In the genomic region with DNA sequence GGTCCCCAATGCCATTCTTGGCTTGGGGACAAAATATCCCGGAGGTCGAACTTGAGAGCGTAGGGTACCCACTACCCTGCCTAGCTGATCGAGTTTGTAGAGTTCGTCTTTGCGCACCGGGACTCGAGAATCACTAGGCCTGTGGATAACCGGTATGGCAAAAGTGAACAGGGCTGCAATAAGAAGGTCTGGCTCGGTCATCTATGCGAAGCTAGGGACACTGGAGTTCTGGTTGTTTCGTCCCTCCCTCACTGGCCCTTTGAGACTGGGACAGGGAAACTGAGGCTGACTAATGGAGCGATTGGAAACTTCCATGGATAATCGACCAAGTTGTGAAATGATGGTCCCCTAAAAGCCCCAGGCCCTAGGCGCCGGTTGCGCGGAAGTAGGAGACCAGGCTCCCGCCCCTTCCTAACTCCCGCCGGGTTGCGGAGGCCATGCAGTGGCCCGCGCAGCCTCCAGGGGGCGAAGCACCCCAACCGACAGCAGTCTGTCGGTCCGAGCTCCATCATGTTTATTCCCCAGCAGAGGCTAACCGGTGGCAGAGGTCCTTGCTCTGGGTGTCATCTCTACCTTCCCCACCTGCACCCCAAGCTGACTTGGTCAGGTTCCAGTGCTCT, we compare ENCODE assay signal across 8 mouse cellular contexts. TPM values are rescaled to one million over a fixed set of nuclear protein-coding genes. Genes with fewer than 3 reads are reported as not detected.
DNase-seq lines count a peak whose midpoint lies in the region; ATAC-seq and TF ChIP-seq lines count a peak whose summit lies in the region.

No protein-coding gene starts in this region.

- peaks cover 41% of the 10 kb centered on the region for H3K4me1 ChIP-seq in forebrain, embryonic 13.5 days

- peaks cover 2% of the 10 kb centered on the region for H3K36me3 ChIP-seq in forebrain, embryonic 13.5 days (ENCODE audit: poor library complexity, severe bottlenecking)

- no peaks in the 10 kb centered on the region for H3K9me3 ChIP-seq in forebrain, embryonic 13.5 days (replicated peaks)

- TF ChIP-seq CTCF in layer of hippocampus, adult 2 months (conservative IDR thresholded peaks at IDR 0.05): peak; percentile 81

- DNase-seq in MN1 (ENCODE audit: low spot score): peak; percentile 89
- DNase-seq in cerebellum, adult 11-12 months: peak; percentile 81
- DNase-seq in heart, postnatal 25 days (ENCODE audit: low spot score): peak; percentile 77
- DNase-seq in layer of hippocampus, adult 2 months (ENCODE audit: low spot score in 2 of 2): peak in 1 of 2 experiments; percentile 70
- peak; percentile 91 for DNase-seq in lung, postnatal 36 days
- peak; percentile 85 for DNase-seq in retina, embryonic 14.5 days (ENCODE audit: low spot score)
- peak; percentile 70 for DNase-seq in urinary bladder, adult 2 months (ENCODE audit: low spot score)

- H3K27ac ChIP-seq in forebrain, embryonic 13.5 days: peak overlapping the region; percentile 87
- H3K27ac ChIP-seq in layer of hippocampus, adult 2 months: peak overlapping the region; percentile 94

- no peaks in the 10 kb centered on the region for H3K27me3 ChIP-seq in forebrain, embryonic 13.5 days

- peak; percentile 23; the same call in 1 of the 2 replicates for ATAC-seq in forebrain, embryonic 13.5 days

- WGBS in forebrain, embryonic 13.5 days: under 1% methylated on average over 29 of the region's 29 CpGs

- H3K4me3 ChIP-seq in forebrain, embryonic 13.5 days: peak overlapping the region; percentile 74
- peak overlapping the region; percentile 59 for H3K4me3 ChIP-seq in layer of hippocampus, adult 2 months

- H3K4me2 ChIP-seq in forebrain, embryonic 13.5 days: peak overlapping the region; percentile 87

- intact Hi-C loops in heart, postnatal 25 days (cut with DNase I): no loop called here

- peak overlapping the region; percentile 82 for H3K9ac ChIP-seq in forebrain, embryonic 13.5 days

RNA-seq across cellular contexts. Expression of gene Klf16, which starts 1.1 kb away (rescaled TPM):
- polyA plus RNA-seq in forebrain, embryonic 13.5 days (2015; fragmentation: Nextera tagmentation; extraction: Ambion mirVana): 6.6 and 7.5 TPM in 2 replicates
- total RNA-seq in heart, postnatal 25 days (2021): 1 to 10 TPM; 3.0 to 4.5 TPM
- total RNA-seq in layer of hippocampus, adult 2 months (2021): 10 to 100 TPM; 50.8 to 56.8 TPM
- polyA plus RNA-seq in urinary bladder, adult 2 months (2012; rRNA removed): 11.5 and 11.8 TPM in 2 replicates

RNA-seq across cellular contexts. Expression of gene Abhd17a, which starts 11.9 kb away (rescaled TPM):
- 72.3 and 74.9 TPM in 2 replicates for polyA plus RNA-seq in forebrain, embryonic 13.5 days (2015; fragmentation: Nextera tagmentation; extraction: Ambion mirVana)
- total RNA-seq in heart, postnatal 25 days (2021): 10 to 100 TPM; 50.1 to 51.1 TPM
- total RNA-seq in layer of hippocampus, adult 2 months (2021): 100 to 1,000 TPM; 158 to 166 TPM
- 66.0 and 67.1 TPM in 2 replicates for polyA plus RNA-seq in urinary bladder, adult 2 months (2012; rRNA removed)

RNA-seq across cellular contexts. Expression of gene Rexo1, which starts 16.9 kb away (rescaled TPM):
- polyA plus RNA-seq in forebrain, embryonic 13.5 days (2015; fragmentation: Nextera tagmentation; extraction: Ambion mirVana): 27.5 and 30.8 TPM in 2 replicates
- 10 to 100 TPM; 11.1 to 12.2 TPM for total RNA-seq in heart, postnatal 25 days (2021)
- total RNA-seq in layer of hippocampus, adult 2 months (2021): 10 to 100 TPM; 51.6 to 52.8 TPM
- polyA plus RNA-seq in urinary bladder, adult 2 months (2012; rRNA removed): 21.2 and 26.6 TPM in 2 replicates

RNA-seq across cellular contexts. Expression of gene Scamp4, which starts 24.4 kb away (rescaled TPM):
- polyA plus RNA-seq in forebrain, embryonic 13.5 days (2015; fragmentation: Nextera tagmentation; extraction: Ambion mirVana): 56.7 and 69.6 TPM in 2 replicates
- 10 to 100 TPM; 21.0 to 21.7 TPM for total RNA-seq in heart, postnatal 25 days (2021)
- 10 to 100 TPM; 42.9 to 43.1 TPM for total RNA-seq in layer of hippocampus, adult 2 months (2021)
- 40.3 and 46.2 TPM in 2 replicates for polyA plus RNA-seq in urinary bladder, adult 2 months (2012; rRNA removed)

RNA-seq across cellular contexts. Expression of gene Adat3, which starts 24.4 kb away (rescaled TPM):
- polyA plus RNA-seq in forebrain, embryonic 13.5 days (2015; fragmentation: Nextera tagmentation; extraction: Ambion mirVana): 4.8 and 6.7 TPM in 2 replicates
- 1 to 10 TPM in 1 of 2 experiments, under 1 TPM in 1; 0.84 to 1.2 TPM for total RNA-seq in heart, postnatal 25 days (2021)
- 1 to 10 TPM; 1.3 to 3.5 TPM for total RNA-seq in layer of hippocampus, adult 2 months (2021)
- 3.8 and 4.3 TPM in 2 replicates for polyA plus RNA-seq in urinary bladder, adult 2 months (2012; rRNA removed)

Comparison
In these comparisons a context has a peak if more than half of its experiments do, and no peak if none do; other contexts are left out.
1. RNA of gene Klf16, which starts 1.1 kb away (total RNA-seq): 50.8 to 56.8 TPM in layer of hippocampus, adult 2 months; 3.0 to 4.5 TPM in heart, postnatal 25 days; every median in the first group is over 4 times any median in the second.